Comparison of ENCODE assay signal across 9 mouse cellular contexts in the genomic region with DNA sequence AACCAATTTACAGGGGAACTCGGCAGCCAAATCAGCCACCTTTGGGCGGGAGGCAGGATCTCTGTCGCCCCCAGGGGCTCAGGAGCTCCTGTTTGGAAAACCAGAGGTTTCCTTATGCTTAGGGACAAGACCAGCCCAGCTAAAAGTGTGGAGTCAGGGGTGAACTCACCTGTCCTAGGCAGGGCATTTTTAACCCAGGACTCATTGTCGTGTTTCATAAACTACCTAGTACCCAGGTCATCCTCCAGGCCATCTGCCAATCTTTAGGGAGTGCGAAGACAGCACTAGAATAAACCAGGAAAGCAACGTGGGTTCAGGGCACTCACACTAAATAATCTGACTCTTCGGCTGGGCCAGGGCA.
A peak's percentile ranks its signal among the peaks of the same experiment; 100 is the strongest.
DNase-seq lines count a peak whose midpoint lies in the region; ATAC-seq and TF ChIP-seq lines count a peak whose summit lies in the region.
"Had no signal": no experiment of that assay in that cellular context is flagged by ENCODE, and none has a peak within 500 bp of the region (broad histone marks: within the 10 kb centered on the region; RNA-seq: fewer than 3 reads in every experiment).

No protein-coding gene starts in this region.

- 41% methylated on average over 7 of the region's 7 CpGs for WGBS in kidney, embryonic 14.5 days
- 63% methylated on average over 7 of the region's 7 CpGs for WGBS in kidney, adult 2 months
- WGBS in embryonic facial prominence, embryonic 11.5 days: 36% methylated on average over 7 of the region's 7 CpGs
- 67% methylated on average over 7 of the region's 7 CpGs for WGBS in intestine, embryonic 16.5 days

- intact Hi-C loops in left cerebral cortex, postnatal 4 days (cut with DNase I): no loop called here

- TF ChIP-seq CTCF in kidney, adult 2 months (conservative IDR thresholded peaks at IDR 0.05; ENCODE audit: insufficient read depth, insufficient read length, low read depth, low read length): no peak
- no peak for TF ChIP-seq CTCF in ES-Bruce4 (IDR thresholded peaks at IDR 0.05; ENCODE audit: low read depth, low read length)

- H3K4me2 ChIP-seq in kidney, embryonic 14.5 days (replicated peaks; ENCODE audit: low read depth, low read length): peak overlapping the region; percentile 34
- no peak overlapping the region for H3K4me2 ChIP-seq in embryonic facial prominence, embryonic 11.5 days (ENCODE audit: low read depth, low read length)
- H3K4me2 ChIP-seq in intestine, embryonic 16.5 days (ENCODE audit: low read depth, low read length): 0 out of 2 replicates have a peak overlapping the region, but pooled peaks have one; percentile 5

- ATAC-seq in kidney, embryonic 14.5 days (ENCODE audit: low FRiP score, low TSS enrichment): no peak
- peak; percentile 64 for ATAC-seq in embryonic facial prominence, embryonic 11.5 days (replicated peaks; ENCODE audit: insufficient number of reproducible peaks, low FRiP score, low TSS enrichment, low read depth)
- no peak for ATAC-seq in intestine, embryonic 16.5 days

- no peaks in the 10 kb centered on the region for H3K9me3 ChIP-seq in kidney, embryonic 14.5 days (ENCODE audit: control insufficient read depth, low read length)
- no peaks in the 10 kb centered on the region for H3K9me3 ChIP-seq in ES-Bruce4 (replicated peaks; ENCODE audit: control insufficient read depth, insufficient read depth, low read length, poor library complexity, severe bottlenecking)
- no peaks in the 10 kb centered on the region for H3K9me3 ChIP-seq in embryonic facial prominence, embryonic 11.5 days (replicated peaks; ENCODE audit: control insufficient read depth, low read length)
- no peaks in the 10 kb centered on the region for H3K9me3 ChIP-seq in intestine, embryonic 16.5 days (ENCODE audit: control insufficient read depth, low read length)
- H3K9me3 ChIP-seq: G1E had no signal

- peak overlapping the region; percentile 6; the same call in 1 of the 2 replicates for H3K4me3 ChIP-seq in kidney, embryonic 14.5 days (ENCODE audit: low read length)
- no peak overlapping the region for H3K4me3 ChIP-seq in kidney, adult 2 months (ENCODE audit: insufficient read depth, low read depth, low read length)
- H3K4me3 ChIP-seq in ES-Bruce4 (ENCODE audit: low read depth, low read length): peak overlapping the region; percentile 30; the same call in 1 of the 2 replicates
- no peak overlapping the region for H3K4me3 ChIP-seq in embryonic facial prominence, embryonic 11.5 days (ENCODE audit: low read depth, low read length)
- no peak overlapping the region for H3K4me3 ChIP-seq in intestine, embryonic 16.5 days (ENCODE audit: low read length)

- DNase-seq in kidney, adult 2 months: no peak
- DNase-seq in embryonic facial prominence, embryonic 11.5 days (ENCODE audit: low spot score): no peak
- no peak for DNase-seq in cerebellum, postnatal 14 days
- DNase-seq in left cerebral cortex, postnatal 4 days: no peak
- DNase-seq: adrenal gland, adult 8-10 months had no signal

- TF ChIP-seq POLR2A in kidney, adult 2 months (IDR thresholded peaks at IDR 0.05; ENCODE audit: low read depth, low read length): no peak
- no peak for TF ChIP-seq POLR2A in ES-Bruce4 (IDR thresholded peaks at IDR 0.05; ENCODE audit: insufficient read depth, low read length)

- no peak overlapping the region for H3K27ac ChIP-seq in kidney, embryonic 14.5 days (ENCODE audit: low read depth, low read length)
- no peak overlapping the region for H3K27ac ChIP-seq in kidney, adult 2 months (ENCODE audit: insufficient read depth, low read depth, low read length)
- no peak overlapping the region for H3K27ac ChIP-seq in ES-Bruce4 (ENCODE audit: insufficient read depth, low read length)
- no peak overlapping the region for H3K27ac ChIP-seq in embryonic facial prominence, embryonic 11.5 days (replicated peaks; ENCODE audit: low read depth, low read length)
- H3K27ac ChIP-seq in intestine, embryonic 16.5 days (ENCODE audit: low read length): no peak overlapping the region

- H3K4me1 ChIP-seq in kidney, embryonic 14.5 days (ENCODE audit: control insufficient read depth, insufficient read depth, low read length): peaks cover 7% of the 10 kb centered on the region
- no peaks in the 10 kb centered on the region for H3K4me1 ChIP-seq in kidney, adult 2 months (ENCODE audit: control insufficient read depth, insufficient read depth, low read length)
- H3K4me1 ChIP-seq in ES-Bruce4 (ENCODE audit: control insufficient read depth, insufficient read depth, low read length): no peaks in the 10 kb centered on the region
- no peaks in the 10 kb centered on the region; the same call in 1 of the 2 replicates for H3K4me1 ChIP-seq in embryonic facial prominence, embryonic 11.5 days (ENCODE audit: control insufficient read depth, insufficient read depth, low read length)
- peaks cover 4% of the 10 kb centered on the region; the same call in 1 of the 2 replicates for H3K4me1 ChIP-seq in intestine, embryonic 16.5 days (ENCODE audit: control insufficient read depth, insufficient read depth, low read length)

- H3K9ac ChIP-seq in kidney, embryonic 14.5 days (ENCODE audit: low read depth, low read length): no peak overlapping the region
- H3K9ac ChIP-seq in ES-Bruce4 (ENCODE audit: low read depth, poor library complexity, severe bottlenecking): no peak overlapping the region
- no peak overlapping the region for H3K9ac ChIP-seq in embryonic facial prominence, embryonic 11.5 days (replicated peaks; ENCODE audit: low read length)
- H3K9ac ChIP-seq in intestine, embryonic 16.5 days (ENCODE audit: low read depth, low read length): no peak overlapping the region

- H3K36me3 ChIP-seq in kidney, embryonic 14.5 days (ENCODE audit: control insufficient read depth, insufficient read depth, low read length): no peaks in the 10 kb centered on the region
- no peaks in the 10 kb centered on the region for H3K36me3 ChIP-seq in kidney, adult 2 months (ENCODE audit: control insufficient read depth, insufficient read depth, low read length)
- no peaks in the 10 kb centered on the region for H3K36me3 ChIP-seq in ES-Bruce4 (ENCODE audit: control insufficient read depth, insufficient read depth, low read length, poor library complexity, severe bottlenecking)
- H3K36me3 ChIP-seq in embryonic facial prominence, embryonic 11.5 days (replicated peaks; ENCODE audit: control insufficient read depth, insufficient read depth, low read depth, low read length): no peaks in the 10 kb centered on the region
- no peaks in the 10 kb centered on the region for H3K36me3 ChIP-seq in intestine, embryonic 16.5 days (ENCODE audit: control insufficient read depth, insufficient read depth, low read length)
- H3K36me3 ChIP-seq: G1E had no signal

- no peaks in the 10 kb centered on the region; the same call in 1 of the 2 replicates for H3K27me3 ChIP-seq in kidney, embryonic 14.5 days (ENCODE audit: control insufficient read depth, insufficient read depth, low read length)
- no peaks in the 10 kb centered on the region for H3K27me3 ChIP-seq in kidney, adult 2 months (replicated peaks; ENCODE audit: control insufficient read depth, insufficient read depth, low read length)
- H3K27me3 ChIP-seq in ES-Bruce4 (ENCODE audit: control insufficient read depth, insufficient read depth, low read length, poor library complexity, severe bottlenecking): no peaks in the 10 kb centered on the region
- no peaks in the 10 kb centered on the region for H3K27me3 ChIP-seq in embryonic facial prominence, embryonic 11.5 days (ENCODE audit: control insufficient read depth, insufficient read depth, low read length)
- no peaks in the 10 kb centered on the region for H3K27me3 ChIP-seq in intestine, embryonic 16.5 days (replicated peaks; ENCODE audit: control insufficient read depth, insufficient read depth, low read length)

- no peak for TF ChIP-seq EP300 in ES-Bruce4 (IDR thresholded peaks at IDR 0.05; ENCODE audit: insufficient read depth, low read depth, low read length)

Comparison
In these comparisons a context has a peak if more than half of its experiments do, and no peak if none do; other contexts are left out.
1. H3K4me3 ChIP-seq: peak in kidney, embryonic 14.5 days (single experiment) and ES-Bruce4 (single experiment); none in kidney, adult 2 months (single experiment), embryonic facial prominence, embryonic 11.5 days (single experiment) and intestine, embryonic 16.5 days (single experiment).